Mouse (Mus musculus) liver (tissue): Measurements from ENCODE around the gene Pdf.

Experiments
- DNase-seq: peaks from one replicate; pipeline ENCODE4 v3.0.0-alpha.2; 2020; ENCODE audit warnings: mixed read lengths

Pdf gene

DNA sequence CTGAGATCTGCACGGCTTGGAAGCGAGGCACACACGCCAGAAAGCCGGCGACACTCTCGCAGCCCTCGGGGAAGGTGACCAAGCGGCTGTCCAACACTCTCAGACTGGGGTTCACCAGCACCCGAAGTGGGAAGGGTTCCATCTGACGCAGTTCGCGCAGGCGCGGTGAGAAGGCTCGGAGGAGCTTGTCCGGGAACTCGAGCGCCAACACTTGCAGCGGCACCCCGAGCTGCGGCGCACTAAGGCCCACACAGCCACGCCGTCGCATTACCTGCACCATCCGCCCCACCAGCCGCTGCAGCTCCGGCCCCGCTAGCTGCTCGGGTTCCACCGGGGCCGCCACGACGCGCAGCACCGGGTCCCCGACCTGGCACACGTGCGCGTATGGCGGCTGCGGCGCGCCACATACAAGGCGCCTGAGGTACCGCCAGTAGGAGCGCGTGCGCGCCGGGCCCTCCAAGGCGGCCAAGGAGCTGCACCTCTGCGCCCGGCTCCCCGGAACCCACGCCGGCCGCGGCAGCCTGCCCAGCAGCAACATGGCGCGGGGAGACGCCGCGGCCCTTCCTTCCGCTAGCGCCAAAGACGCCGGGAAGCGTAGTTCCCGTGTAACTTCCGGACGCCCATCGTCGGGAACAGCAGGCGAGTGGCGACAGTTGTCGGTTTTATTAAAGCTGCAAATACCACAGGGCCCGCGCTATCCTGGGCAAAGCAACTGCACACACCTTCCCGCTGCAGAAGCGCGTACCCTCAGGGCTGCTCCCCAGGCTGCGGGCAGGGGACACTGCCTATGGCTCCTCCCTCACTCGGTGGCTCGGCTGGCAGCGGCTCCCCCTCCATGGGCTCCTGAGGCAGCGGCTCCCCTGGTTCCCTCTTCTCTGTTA, at the start of gene Pdf:
TSS of gene Pdf (minus strand) at position 554 of the 881 bp plus-strand sequence.
- DNase-seq, result peak; percentile 81

DNA sequence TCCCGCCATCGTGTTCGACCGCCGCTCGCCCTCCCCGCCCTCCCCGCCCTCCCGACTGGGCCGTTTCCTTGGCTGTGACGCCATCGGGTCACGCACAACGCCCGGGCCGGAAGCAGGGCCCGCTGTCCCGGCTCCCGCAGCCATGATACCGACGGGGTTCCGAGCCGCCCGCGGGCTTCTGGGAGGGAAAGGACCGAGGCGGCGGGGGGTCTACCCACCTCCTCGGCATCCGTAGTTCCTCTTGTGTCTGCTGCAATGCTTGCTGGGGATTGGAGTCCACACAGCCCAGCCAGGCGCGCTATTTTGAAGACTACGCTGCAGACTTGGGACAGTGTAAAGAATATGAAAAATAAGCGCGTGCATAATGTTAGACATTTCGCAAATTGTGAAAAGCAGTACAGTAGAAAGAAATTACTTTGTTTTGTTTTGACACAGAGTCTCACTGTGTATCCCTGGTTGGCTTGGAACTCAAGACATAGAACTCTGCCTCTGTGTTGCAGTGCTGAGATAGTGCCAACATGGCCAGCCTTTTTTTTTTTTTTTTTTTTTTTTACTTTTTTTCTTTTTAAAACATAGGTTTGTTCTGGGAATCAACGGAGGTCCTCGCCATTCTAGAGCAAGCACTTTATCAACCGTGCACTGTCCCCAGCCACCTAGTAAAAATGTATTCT, 48.1 kb upstream of the Pdf start, which contains the start of gene Terf2:
TSS of gene Terf2 (minus strand) at position 182 of the 671 bp plus-strand sequence.
- DNase-seq, result peak; percentile 92

DNA sequence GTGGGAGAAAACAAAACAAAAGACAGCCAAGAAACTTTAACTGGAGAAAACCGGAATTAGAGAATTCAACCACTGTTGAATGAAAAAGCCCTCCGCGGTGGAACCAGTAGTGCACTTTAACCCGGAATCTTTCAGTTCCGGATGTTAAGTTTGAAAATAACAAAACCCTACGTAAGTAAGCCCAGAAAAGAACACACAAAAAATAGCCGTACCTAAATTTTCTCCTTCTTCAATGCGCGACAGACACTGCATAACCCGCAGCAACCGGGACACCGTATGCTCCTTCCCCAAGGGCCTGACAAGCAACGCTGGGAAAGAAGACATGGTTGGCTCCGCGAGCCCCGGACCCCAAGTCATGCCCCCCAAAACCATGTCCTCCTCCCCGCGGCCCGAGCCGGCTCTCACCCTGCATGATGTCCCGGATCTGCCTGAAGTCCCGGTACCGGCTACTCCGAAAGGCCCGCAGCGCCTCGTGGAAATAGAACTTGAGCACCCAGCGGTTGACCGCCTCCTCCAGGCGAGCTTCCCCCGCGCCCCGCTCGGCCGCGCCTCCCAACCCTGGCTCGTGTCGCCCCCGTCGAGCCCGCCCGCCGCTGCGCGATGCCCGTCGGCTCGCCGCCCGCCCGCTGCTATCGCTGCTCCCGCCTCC, 47.4 kb upstream of the Pdf start:
- no peak for DNase-seq

DNA sequence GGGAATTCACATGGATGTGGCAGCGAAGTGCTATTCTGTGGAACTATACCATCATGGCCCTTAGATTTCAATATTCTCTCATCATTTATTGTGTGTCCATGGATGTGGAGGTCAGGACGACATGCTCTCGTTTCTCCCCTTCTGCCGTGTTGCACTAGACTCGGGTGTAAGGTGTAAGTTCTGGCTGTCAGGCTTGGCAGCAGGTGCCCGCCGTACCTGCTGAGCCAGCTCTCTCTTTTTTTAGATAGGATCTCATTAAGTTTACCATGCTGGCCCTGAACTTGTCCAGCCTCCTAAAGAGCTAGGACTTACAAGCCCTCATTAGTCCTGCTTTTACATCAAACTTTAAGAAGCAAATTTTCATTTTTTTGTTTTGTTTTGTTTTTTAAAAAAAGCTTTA, 42.1 kb upstream of the Pdf start:
- no peak for DNase-seq

DNA sequence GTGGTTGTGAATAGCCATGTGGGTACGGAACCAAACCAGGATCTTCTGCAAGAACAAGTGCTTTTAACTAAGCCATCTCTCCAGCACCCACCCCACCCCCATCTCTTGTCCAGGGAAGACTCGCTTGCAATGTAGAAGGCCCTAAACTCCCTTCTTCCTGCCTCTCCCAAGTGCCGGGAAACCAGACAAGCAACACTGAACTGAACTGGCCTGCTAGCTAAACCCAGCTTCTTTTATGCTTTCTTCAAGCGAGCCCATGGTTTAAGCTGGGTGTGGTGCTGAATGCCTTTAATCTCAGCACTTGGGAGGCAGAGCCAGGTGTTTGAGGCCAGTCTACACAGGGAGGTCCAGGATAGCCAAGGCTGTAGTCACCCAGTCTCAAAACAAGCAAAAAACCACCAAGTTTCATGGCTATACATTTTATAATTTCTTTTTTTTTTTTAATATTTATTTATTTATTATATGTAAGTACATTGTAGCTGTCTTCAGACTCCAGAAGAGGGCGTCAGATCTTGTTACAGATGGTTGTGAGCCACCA, 40.2 kb upstream of the Pdf start:
- no peak for DNase-seq

DNA sequence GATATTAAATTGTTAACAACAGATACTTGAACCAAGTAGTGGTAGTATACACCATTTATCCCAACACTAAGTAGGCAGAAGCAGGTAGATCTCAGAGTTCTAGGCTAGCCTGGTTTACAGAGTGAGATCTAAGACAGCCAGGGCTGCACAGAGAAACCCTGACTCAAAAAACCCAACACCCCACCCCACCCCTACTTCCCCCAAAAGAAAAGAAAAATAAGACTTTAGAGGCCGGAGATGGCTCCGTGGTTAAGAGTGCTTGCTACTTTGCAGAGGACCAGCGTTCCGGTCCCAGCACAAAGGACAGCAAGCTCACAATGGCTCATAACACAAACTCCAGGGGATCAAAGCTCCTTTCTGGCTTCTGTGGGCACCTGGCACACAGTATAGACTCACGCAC, 37.6 kb upstream of the Pdf start:
- DNase-seq, result no peak

DNA sequence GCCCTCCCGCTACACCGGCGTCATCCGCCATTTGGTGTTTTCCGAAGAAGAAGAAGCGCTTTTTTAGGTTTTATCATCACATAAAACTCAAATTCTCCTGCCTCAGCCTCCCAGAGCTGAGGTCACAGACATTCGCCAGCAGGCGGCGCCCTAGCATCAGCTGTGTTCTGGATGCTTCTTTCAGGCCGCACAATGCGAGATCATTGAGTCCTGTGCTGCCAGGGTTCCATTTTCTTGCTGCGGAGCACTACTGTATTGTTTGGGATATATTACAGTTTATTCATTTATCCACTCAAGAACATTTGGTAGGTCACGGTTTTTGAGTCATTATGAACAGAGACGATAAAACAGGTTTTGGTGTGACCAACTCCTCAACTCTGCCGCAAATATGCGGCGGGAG, 36.9 kb upstream of the Pdf start:
- peak; percentile 41 for DNase-seq

DNA sequence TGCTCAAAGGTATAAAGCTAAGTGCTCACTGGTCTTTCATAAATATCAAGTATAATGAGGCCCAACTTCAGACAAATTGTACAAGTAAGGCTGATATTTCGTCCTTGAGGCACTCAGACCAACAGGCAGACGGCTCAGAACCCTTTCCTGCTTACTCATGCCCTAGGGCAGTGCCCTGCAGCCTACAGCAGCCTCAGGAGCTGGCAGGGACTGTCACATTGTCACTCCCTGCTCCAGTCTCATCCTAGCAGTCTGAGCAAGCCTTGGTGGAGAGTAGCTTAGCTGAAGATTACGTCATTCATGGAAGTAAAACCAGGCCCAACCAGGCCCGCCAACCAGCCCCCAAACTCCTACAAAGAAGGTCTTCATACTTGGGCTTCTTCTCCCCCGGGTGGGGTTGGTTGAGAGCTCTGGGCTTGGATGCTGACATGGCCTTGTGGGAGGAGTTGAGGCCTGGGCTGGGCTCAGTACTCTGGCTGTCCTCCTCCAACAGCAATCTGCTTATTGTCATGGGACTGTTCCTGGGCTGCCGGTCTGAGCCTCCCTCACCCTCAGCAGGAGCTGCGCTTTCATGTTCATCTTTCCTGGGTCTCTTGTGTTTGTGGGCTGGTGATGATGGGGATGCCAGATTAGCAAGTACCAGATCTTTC, 27.9 kb upstream of the Pdf start:
- no peak for DNase-seq

DNA sequence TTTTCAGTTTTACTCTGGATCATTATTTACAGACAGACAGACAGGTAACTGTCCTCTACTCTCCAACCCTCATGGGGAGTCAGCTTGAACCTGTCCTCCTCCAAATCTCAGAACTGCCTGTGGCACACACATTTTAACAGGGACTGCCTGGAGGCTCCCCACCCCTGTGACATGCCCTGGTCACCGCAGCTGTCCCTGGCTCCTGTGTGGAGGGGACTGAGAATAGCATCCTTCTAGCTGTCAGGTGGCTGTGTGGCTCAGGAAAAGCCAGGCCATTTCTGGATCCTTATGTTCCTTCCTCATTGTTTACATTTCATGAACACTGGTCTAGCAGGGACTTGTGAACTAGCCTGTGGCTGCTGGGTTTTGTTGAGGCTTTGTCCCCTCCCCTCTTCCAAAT, 25.7 kb upstream of the Pdf start:
- no peak for DNase-seq

DNA sequence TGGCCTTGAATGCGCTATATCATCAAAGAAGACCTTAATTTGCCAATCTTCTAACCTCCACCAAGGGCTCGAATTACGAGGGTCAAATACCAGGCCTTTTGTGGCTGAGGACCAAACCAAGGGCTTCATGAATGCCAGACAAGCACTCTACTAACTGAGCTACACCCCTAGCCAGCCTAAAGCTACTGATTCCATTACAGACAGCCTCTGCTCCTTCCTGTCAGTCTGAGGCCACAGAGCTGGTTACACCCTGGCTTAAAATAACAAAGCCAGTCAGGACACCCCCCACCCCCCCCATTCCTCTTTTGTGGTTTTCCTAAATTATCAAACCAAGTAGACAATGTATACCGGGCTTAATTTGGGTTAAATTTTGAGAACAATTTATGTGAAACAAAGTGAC, 25.3 kb upstream of the Pdf start:
- DNase-seq, result no peak

DNA sequence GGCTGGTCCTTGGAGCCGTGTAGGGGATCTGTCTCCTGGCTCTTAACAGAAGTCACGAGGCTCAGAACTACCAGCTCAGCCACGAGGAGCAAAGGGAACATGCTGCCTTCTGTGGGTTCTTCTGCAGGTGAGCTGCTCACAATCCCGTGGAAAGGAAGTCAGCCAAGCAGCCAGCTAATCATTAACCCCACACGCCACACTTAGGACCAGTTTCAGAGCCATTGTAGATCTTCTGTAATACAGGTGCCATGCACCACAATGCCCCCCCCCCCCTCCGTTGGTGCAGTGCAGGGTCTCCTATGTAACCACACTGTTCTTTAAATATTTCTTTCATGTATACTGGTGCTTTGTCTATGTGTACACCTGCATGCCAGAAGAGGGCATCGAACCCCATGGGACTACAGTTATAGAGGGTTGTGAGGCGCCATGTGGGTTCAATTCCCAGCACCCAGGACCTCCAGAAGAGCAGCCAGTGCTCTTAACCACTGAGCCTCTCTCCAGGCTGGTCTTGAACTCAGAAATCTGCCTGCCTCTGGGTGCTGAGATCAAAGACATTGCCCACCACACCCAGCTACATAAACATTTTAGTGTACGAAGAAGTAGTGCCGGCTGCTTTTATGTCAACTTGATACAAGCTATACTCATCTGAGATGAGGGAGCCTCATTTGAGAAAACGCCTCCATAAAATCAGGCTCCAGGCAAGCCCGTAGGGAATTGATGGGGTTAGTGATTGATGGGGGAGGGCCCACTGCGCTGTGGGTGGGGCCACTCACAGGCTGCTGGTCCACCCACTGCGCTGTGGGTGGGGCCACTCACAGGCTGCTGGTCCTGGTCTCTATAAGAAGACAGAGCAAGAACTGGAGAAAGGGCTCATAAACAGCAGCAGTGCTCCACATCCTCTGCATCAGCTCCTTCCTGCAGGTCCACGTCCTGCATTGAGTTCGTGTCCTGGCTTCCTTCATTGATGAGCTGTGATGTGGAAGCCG, 17.4 kb upstream of the Pdf start, which contains the start of gene Tmed6:
TSS of gene Tmed6 (minus strand) at position 134 of the 986 bp plus-strand sequence.
- DNase-seq, result peak; percentile 54

DNA sequence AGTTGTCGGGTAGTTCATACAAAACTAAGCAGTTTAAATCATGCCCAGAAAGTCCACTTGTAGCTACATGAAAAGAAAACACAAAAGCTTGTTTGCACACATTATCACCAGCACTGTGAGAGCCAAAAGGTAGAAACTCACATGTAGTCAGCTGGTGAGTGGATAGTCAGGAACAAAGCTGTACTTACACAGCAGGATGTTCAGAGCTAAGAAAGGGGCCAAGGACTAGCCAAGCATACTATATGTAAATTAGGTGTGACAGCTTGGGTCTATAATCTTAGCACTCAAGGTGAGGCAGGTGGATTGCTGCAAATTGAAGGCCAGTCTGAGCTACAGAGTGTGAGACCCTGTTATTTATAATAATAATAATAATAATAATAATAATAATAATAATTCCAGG, 14.2 kb upstream of the Pdf start:
- no peak for DNase-seq

DNA sequence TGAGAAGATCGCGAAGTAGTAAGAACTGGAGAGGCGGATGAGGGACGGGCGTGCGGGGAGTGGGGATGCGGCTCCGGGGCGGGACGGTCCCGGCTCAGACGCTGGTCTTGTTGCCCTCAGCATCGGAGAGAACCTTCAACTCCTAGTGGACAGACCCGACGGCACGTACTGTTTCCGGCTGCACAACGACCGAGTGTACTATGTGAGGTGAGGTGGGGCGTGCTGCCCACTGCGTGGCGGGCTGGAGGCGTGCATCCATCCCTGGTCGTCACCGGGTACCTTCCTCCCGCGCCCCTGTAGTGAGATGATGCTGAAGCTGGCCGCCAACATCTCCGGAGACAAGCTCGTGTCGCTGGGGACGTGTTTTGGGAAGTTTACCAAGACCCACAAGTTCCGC, 8.6 kb upstream of the Pdf start:
- DNase-seq, result no peak

DNA sequence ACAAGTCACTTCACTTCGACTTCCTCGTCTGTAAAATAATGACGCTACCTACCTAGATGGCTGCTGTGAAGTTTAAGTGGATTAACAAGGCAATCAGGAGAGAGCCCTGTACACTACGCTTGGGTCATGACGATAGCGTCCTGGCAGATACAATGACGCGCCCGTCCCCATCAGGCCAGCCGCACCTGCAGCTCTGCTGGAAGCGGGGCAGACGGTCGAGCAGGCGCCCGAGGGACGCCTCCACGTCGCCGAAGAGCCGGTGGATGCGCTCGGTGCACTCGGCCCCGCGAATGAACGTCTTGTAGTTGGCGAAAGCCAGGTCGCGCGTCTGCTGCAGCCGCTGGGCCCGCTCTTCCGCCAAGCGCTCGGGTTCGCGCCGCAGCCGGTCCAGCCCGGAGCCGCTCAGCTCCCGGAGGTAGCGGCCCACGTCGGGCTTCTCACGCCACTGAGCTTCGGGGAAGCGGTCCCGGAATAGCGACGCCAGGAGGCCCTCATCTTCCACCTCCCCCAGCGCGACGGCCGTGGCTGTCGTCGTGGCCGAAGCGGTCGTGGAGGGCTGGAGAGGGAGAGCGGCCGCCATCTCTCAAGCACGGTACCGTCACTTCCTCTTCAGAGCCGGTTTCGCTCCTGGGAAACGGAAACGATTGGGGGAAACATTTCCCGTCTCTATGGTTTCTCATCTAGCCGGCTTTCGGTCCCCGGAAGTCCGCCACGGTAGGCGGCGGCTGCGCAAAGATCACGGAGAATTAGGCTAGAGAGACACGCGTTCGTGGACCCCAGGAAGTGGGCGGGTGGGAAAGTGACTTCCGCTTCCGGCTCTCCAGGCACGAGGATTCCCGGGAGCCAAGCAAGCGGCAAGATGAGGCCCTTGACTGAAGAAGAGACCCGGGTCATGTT, 7.9 kb upstream of the Pdf start, which contains the start of the genes Cog8 and Nip7:
TSS of gene Cog8 (minus strand) at position 614 of the 897 bp plus-strand sequence.
TSS of gene Nip7 (plus strand) at position 802 of the 897 bp plus-strand sequence.
- DNase-seq, result peak; percentile 93

DNA sequence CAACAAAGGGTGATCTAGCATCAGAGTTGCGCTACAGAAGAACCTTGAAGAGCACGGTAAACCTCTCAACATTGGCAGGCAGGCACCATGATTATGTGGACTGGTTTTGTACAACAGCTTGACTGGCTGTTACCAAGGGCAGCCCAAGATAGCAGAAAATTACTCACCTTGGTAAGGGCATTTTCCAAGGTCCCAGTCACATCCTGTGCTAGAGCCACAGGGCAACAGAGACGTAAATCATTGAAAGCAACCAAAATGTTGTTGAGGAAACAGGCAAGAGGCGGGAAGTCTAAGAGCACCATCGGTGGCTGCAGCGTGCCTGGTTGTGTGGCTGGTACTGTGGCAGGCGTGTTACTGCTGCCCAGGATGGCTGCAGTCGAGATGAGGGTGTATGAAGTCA, 3.6 kb upstream of the Pdf start:
- DNase-seq, result no peak

DNA sequence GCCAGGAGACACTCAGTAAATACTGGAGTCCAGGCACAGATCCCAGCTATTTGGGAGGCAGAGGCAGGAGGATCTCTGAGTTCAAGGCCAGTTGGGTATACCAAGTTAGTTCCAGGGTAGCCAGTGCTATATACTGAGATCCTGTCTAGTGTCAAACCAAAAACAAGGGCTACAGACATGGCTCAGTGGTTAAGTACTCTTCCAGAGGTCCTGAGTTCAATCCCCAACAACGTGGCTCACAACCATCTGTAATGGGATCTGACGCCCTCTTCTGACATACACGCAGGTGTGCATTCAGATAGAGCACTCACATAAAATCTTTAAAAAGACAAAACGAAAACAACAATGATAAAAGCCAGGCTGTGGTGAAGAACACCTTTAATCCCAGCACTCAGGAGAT, 1.1 kb upstream of the Pdf start:
- DNase-seq, result no peak

DNA sequence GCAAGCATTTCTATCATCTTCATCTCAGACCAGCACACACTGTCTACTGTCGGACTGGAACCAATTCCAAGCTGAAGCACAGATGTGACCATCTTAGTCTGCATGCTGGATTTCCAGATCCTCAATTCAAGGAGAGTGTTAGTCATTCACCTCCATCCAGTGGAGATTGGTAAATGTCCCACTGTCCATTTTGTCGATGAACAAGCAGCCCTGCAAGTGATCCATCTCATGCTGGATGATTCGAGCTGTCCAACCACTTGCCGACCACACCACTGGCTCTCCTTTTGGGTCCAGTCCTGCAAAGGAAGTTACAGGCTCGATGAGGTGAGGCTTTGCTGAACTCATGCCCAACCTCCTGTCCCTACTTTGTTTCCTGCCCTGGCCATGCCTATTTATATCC, 1.4 kb downstream of the Pdf start:
- DNase-seq, result no peak

DNA sequence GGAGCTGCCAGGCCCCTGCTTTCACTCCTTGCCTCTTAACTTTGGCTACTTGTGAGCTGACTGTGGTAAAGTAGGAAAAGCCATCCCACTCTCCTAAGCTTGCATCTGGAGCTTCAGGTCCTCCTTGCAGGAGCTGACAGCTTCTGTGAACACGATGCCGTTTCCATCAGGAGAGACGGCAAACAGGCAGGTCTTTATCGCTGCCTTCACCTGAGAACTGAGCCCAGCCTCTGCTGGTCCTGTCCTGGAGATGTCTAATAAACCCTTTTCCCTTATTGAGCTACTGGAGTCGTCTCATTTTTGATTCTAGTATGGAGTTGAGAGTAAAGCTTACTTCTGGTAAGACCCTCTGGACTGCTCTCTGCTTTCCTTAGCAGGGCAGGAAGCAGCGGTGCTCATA, 2.9 kb downstream of the Pdf start:
- no peak for DNase-seq

DNA sequence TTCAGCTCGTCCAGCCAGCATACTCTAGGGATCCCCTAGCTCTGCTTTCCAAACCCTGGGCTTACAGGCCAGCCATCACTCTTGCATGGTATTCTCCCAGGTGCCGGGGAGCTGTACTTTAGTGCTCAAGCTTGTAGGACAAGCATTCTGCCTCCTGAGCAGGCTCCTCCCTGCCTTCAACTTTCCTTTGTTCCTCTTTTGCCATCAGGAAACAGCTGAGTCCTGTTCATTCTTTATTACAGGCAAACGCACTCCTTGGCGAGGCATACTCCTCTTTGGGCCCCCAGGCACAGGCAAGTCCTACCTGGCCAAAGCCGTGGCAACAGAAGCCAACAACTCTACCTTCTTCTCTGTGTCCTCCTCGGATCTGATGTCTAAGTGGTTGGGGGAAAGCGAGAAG, 7.8 kb downstream of the Pdf start:
- DNase-seq, result no peak

DNA sequence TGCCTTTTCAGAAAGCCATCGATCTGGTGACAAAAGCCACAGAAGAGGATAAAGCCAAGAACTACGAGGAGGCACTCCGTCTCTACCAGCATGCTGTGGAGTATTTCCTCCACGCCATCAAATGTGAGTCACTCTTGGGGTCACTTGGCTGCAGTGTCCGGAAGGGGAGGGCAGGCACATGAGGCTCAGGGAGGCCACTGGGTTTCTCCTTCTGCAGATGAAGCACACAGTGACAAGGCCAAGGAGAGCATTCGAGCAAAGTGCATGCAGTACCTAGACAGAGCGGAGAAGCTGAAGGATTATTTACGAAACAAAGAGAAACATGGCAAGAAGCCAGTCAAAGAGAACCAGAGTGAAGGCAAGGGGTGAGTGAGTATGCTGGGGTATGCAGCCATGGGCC, 11.8 kb downstream of the Pdf start:
- DNase-seq, result no peak
